Mouse (Mus musculus) limb, embryonic 14.5 days (tissue): ENCODE data around the gene Btf3l4. TPM values are rescaled to one million over a fixed set of nuclear protein-coding genes. Genes with fewer than 3 reads are reported as not detected.
A peak's percentile ranks its signal among the peaks of the same experiment; 100 is the strongest.

Experiments used
- ATAC-seq: fragments of 200-750 bp; cut with Nextera tagmentation; 2 replicates; pipeline ENCODE4 v1.8.0; 2017; ENCODE audit warnings: low read depth, moderate number of reproducible peaks, moderate TSS enrichment; ENCODE audit not compliant: low FRiP score
- DNase-seq: peaks from one replicate; pipeline ENCODE4 v3.0.0-alpha.2; 2015; ENCODE audit warnings: low spot score
- H3K27ac ChIP-seq: fragments of 300-500 bp; sonication (generic); replicated peaks from 2 replicates; pipeline ENCODE4 v1.5.1; 2014; ENCODE audit warnings: low read depth, mild to moderate bottlenecking, low read length, moderate library complexity, mixed read lengths
- H3K27me3 ChIP-seq: fragments of 300-500 bp; sonication (generic); 2 replicates; pipeline ENCODE4 v1.6.1; 2014; ENCODE audit warnings: low read length, mixed read lengths; ENCODE audit not compliant: control insufficient read depth, insufficient read depth
- H3K36me3 ChIP-seq: fragments of 300-500 bp; sonication (generic); 2 replicates; pipeline ENCODE4 v1.6.1; 2014; ENCODE audit warnings: mild to moderate bottlenecking, low read length, moderate library complexity, mixed read lengths; ENCODE audit not compliant: control insufficient read depth, insufficient read depth
- H3K4me1 ChIP-seq: fragments of 300-500 bp; sonication (generic); 2 replicates; pipeline ENCODE4 v1.6.1; 2014; ENCODE audit warnings: antibody characterized with exemption, low read length, mixed read lengths; ENCODE audit not compliant: control insufficient read depth, insufficient read depth
- H3K4me2 ChIP-seq: fragments of 300-500 bp; sonication (generic); replicated peaks from 2 replicates; pipeline ENCODE4 v1.6.1; 2014; ENCODE audit warnings: low read depth, mild to moderate bottlenecking, low read length, moderate library complexity; ENCODE audit not compliant: severe bottlenecking
- H3K4me3 ChIP-seq: fragments of 300-500 bp; sonication (generic); replicated peaks from 2 replicates; pipeline ENCODE4 v1.5.1; 2014; ENCODE audit warnings: low read length
- H3K9ac ChIP-seq: fragments of 300-500 bp; sonication (generic); 2 replicates; pipeline ENCODE4 v1.6.1; 2014; ENCODE audit warnings: mild to moderate bottlenecking, low read depth, low read length, moderate library complexity; ENCODE audit not compliant: severe bottlenecking
- H3K9me3 ChIP-seq: fragments of 300-500 bp; sonication (generic); 2 replicates; pipeline ENCODE4 v1.6.1; 2016; ENCODE audit warnings: low read length; ENCODE audit not compliant: control insufficient read depth
- POLR2A ChIP-seq: fragments of 200-500 bp; IDR thresholded peaks from 2 replicates; pipeline ENCODE4 v1.8.0; 2012; ENCODE audit warnings: inconsistent platforms, mild to moderate bottlenecking, moderate library complexity, borderline replicate concordance; ENCODE audit not compliant: insufficient read depth, insufficient read length; ENCODE audit errors: extremely low read depth
- WGBS: fragments of 180-500 bp; shearing (Covaris S2); extraction: QIAGEN DNeasy Blood & Tissue Kit; methylation state at CpG from one replicate; pipeline ENCODE4 v1.1.7; 2014; 5-methylcytosine and 5-hydroxymethylcytosine counted together
- polyA plus RNA-seq, 2 experiments: library from polyadenylated mRNA; depleted of rRNA in 1 of 2; stranded (reverse) in 1 of 2; unstranded in 1 of 2; fragments of >200 nt; fragmentation: Nextera tagmentation in 1 of 2; extraction: Ambion mirVana in 1 of 2; gene quantifications; 2 replicates each; pipeline versions ENCODE4 v1.2.1 to v1.2.3; 2012 to 2014

Gene Btf3l4
- polyA plus RNA-seq, 2 experiments = 99.9 to 167 TPM

GRCm38 (mm10) chr4:108789258-108789936 is 44.0 kb downstream of the Btf3l4 start:
- Histone ChIP-seq H3K4me3 (no peak overlapping the region), H3K27me3 (no peaks in the 10 kb centered on the region), H3K4me1 (no peaks in the 10 kb centered on the region), H3K27ac (no peak overlapping the region), H3K9me3 (no peaks in the 10 kb centered on the region), H3K4me2 (no peak overlapping the region), H3K9ac (no peak overlapping the region), H3K36me3 (no peaks in the 10 kb centered on the region)
- no peak for DNase-seq
- TF ChIP-seq POLR2A = no peak
- WGBS = 83% methylated on average over 6 of the region's 6 CpGs
- ATAC-seq = no peak

- ATAC-seq (no peak), DNase-seq (no peak)
- no peaks in the 10 kb centered on the region for H3K9me3 ChIP-seq
- H3K4me2 ChIP-seq = no peak overlapping the region
- H3K27ac ChIP-seq = no peak overlapping the region
- TF ChIP-seq POLR2A = no peak
- no peaks in the 10 kb centered on the region for H3K36me3 ChIP-seq
- 0 out of 2 replicates have a peak, but pooled peaks cover 3% of the 10 kb centered on the region for H3K4me1 ChIP-seq
- no peak overlapping the region for H3K4me3 ChIP-seq
- no peaks in the 10 kb centered on the region for H3K27me3 ChIP-seq
- no peak overlapping the region for H3K9ac ChIP-seq
- 40% methylated on average over 8 of the region's 8 CpGs for WGBS
Observed at GRCm38 (mm10) chr4:108782421-108783085, 50.9 kb downstream of the Btf3l4 start.

GRCm38 (mm10) chr4:108781596-108781995 is 51.8 kb downstream of the Btf3l4 start:
- WGBS = 57% methylated on average over 3 of the region's 3 CpGs
- H3K4me3 ChIP-seq = peak overlapping the region; percentile 80

GRCm38 (mm10) chr4:108780864-108781205 is 52.6 kb downstream of the Btf3l4 start:
- Histone ChIP-seq H3K4me2 (peak overlapping the region; percentile 54), H3K9ac (peak overlapping the region; percentile 99), H3K27ac (peak overlapping the region; percentile 98), H3K9me3 (no peaks in the 10 kb centered on the region), H3K36me3 (no peaks in the 10 kb centered on the region), H3K4me3 (peak overlapping the region; percentile 80), H3K4me1 (0 out of 2 replicates have a peak, but pooled peaks cover 3% of the 10 kb centered on the region), H3K27me3 (no peaks in the 10 kb centered on the region)
- DNase-seq = no peak
- 0% methylated on average over 20 of the region's 20 CpGs for WGBS
- ATAC-seq = no peak
- TF ChIP-seq POLR2A = no peak

More at GRCm38 (mm10) chr4:108781596-108781995, 51.8 kb downstream of the Btf3l4 start:
- Histone ChIP-seq H3K27ac (no peak overlapping the region), H3K4me1 (0 out of 2 replicates have a peak, but pooled peaks cover 3% of the 10 kb centered on the region), H3K9me3 (no peaks in the 10 kb centered on the region), H3K27me3 (no peaks in the 10 kb centered on the region), H3K36me3 (no peaks in the 10 kb centered on the region), H3K9ac (no peak overlapping the region), H3K4me2 (peak overlapping the region; percentile 54; the same call in 1 of the 2 replicates)
- TF ChIP-seq POLR2A = no peak
- no peak for ATAC-seq
- DNase-seq = no peak

GRCm38 (mm10) chr4:108780057-108780863 is 53.2 kb downstream of the Btf3l4 start, which contains the start of gene Zfyve9:
TSS of gene Zfyve9 (minus strand) at chr4:108780798.
- Histone ChIP-seq H3K4me3 (peak within 1 kb of the TSS; percentile 80), H3K9ac (peak within 1 kb of the TSS; percentile 99), H3K27me3 (no peaks in the 10 kb centered on the region), H3K36me3 (no peaks in the 10 kb centered on the region), H3K27ac (peak within 1 kb of the TSS; percentile 98), H3K9me3 (no peaks in the 10 kb centered on the region), H3K4me1 (0 out of 2 replicates have a peak, but pooled peaks cover 3% of the 10 kb centered on the region), H3K4me2 (peak within 1 kb of the TSS; percentile 54)
- ATAC-seq (peak; percentile 90), DNase-seq (peak; percentile 64)
- 0 out of 2 replicates have a peak, but pooled peaks have one; percentile 32 for TF ChIP-seq POLR2A
- 0% methylated on average over 41 of the region's 111 CpGs for WGBS
